Mouse (Mus musculus) lung, postnatal 0 days (tissue): ENCODE measurements around the gene Carnmt1.

Experiments used
- CTCF ChIP-seq: IDR thresholded peaks from 2 replicates; pipeline ENCODE4 v1.5.1; 2016; ENCODE audit warnings: antibody characterized with exemption, mild to moderate bottlenecking
- EP300 ChIP-seq: IDR thresholded peaks from 2 replicates; pipeline ENCODE4 v1.6.1; 2016; ENCODE audit warnings: antibody characterized with exemption, mild to moderate bottlenecking, control low read depth

GRCm38 (mm10) chr19:18692176-18692575 is 21.6 kb downstream of the Carnmt1 start:
- TF ChIP-seq EP300 (no peak), CTCF (no peak)
